Mouse (Mus musculus) mesoderm, embryonic 11.5 days (tissue): Measurements from ENCODE around the gene Unc13b.
"Not testable (repeated sequence)": the region's sequence is repeated elsewhere in the genome, so short reads cannot be mapped to it uniquely, and the experiment has no call there.

Experiments
- DNase-seq: peaks from one replicate; pipeline ENCODE4 v3.0.0-alpha.2; 2012; ENCODE audit warnings: low read depth, low spot score

Gene Unc13b

GRCm38 (mm10) chr4:43089950-43090349 lies 31.2 kb downstream of the Unc13b start:
- DNase-seq, result no peak

- DNase-seq, result no peak
These were observed 32.4 kb downstream of the Unc13b start for GRCm38 (mm10) chr4:43091183-43091582.

- DNase-seq, result no peak
These were observed 54.7 kb downstream of the Unc13b start for GRCm38 (mm10) chr4:43113491-43113890.

DNA sequence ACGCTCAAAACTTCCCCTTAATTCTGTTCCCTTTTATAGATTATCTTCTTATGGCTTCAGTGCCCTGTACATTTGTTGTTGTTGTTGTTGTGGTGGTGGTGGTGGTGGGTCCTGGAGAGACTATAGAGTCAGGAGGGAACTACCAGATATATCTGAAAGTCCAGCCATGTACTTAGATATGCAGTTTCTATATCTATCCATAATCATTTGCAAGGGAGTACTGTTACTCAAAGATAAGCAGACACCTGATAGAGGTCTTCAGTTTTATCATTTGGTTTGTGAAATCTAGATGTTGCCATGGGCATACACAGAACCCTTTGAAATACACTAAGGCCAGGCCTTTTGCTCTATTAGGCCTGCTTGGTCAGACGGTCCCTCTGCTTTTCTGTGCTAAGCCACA lies 55.8 kb downstream of the Unc13b start:
- no peak for DNase-seq

DNA sequence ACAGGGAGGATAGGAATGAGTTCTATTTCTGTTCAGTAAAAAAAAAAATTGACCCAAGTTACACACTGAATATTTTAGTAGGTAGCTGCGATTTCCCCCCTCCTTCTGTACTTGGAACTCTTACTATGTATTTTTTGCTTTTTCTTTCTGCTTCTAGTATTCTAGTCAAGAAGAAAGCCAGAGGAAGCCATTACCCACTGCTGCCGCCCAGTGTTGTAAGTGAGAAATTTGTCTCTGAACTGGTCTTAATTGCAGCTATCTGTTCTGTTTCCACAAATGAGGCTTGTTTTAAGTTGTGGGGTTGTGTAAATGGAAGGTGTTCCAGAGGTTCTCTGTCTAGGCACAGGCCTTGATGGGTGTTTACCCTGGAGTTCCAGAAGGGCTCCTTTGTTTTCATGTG lies 56.2 kb downstream of the Unc13b start:
- DNase-seq, result peak; percentile 15

GRCm38 (mm10) chr4:43116249-43116648 lies 57.5 kb downstream of the Unc13b start:
- DNase-seq, result no peak

- no peak for DNase-seq
These were observed 71.0 kb downstream of the Unc13b start for GRCm38 (mm10) chr4:43129750-43130149.

DNA sequence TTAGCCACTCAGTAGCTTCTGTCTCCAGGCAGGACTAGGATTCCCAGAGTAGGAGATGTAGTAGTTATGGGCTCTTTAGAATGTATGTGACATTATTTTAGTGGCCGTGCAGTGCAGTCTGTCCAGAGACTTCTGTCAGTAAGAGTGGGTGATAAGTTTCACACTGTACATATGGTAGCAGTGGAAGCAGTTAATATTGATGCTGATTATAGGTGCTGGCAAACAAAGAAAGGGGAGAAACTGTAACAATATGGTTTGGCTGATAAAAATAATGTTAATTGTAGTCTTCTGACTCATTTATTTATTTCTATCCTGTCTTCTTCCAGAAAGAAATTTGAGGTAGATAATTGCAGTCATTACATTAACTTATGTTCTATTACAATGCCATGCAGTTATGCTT lies 83.9 kb downstream of the Unc13b start:
- no peak for DNase-seq

GRCm38 (mm10) chr4:43152413-43152812 lies 93.7 kb downstream of the Unc13b start:
- DNase-seq, result not testable (repeated sequence)

DNA sequence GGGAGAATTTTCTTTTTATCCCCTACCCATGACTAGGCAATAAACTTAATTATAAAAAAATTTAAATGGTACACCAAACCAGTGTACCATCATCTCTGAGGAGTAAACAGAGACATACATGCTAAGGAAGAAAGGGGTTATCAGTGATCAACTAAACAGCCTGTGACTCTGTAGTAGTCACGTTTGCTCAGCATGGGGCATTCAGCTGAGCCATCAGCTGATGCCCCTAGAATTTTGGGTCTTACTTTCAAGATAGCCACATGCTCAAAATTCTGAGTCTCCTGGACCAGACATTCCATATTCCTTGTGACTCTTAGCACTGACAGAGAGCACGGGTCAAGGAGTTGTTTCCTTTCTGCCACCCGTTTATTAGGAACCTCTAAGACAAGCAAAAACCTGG lies 101.3 kb downstream of the Unc13b start:
- DNase-seq, result no peak

- no peak for DNase-seq
These were observed 102.4 kb downstream of the Unc13b start for GRCm38 (mm10) chr4:43161124-43161657.

GRCm38 (mm10) chr4:43163205-43163604 lies 104.5 kb downstream of the Unc13b start:
- no peak for DNase-seq

DNA sequence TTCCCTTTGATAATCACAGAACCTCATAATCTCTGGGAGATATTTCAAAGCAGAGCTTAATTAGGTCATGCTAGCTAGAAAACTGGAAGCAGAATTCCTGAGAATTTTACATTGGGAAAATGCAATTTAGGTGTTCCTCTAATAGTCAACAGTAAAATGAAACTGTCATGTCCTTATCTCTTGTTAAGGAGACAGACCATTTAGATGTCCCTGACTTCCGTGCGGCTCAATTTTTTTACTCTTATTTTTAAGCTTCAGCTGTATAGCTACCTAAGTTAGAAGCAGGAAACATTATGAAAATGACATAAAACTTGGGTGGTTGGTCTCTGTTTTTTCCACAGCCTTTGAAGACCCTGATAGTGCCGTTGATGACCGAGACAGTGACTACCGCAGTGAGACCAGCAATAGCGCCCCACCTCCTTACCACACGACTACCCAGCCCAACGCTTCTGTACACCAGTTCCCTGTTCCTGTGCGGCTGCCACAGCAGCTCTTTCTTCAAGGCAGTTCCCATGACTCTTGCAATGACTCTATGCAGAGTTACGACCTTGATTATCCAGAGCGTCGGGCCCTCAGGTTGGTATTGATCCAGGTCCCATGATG lies 106.8 kb downstream of the Unc13b start:
- no peak for DNase-seq

DNA sequence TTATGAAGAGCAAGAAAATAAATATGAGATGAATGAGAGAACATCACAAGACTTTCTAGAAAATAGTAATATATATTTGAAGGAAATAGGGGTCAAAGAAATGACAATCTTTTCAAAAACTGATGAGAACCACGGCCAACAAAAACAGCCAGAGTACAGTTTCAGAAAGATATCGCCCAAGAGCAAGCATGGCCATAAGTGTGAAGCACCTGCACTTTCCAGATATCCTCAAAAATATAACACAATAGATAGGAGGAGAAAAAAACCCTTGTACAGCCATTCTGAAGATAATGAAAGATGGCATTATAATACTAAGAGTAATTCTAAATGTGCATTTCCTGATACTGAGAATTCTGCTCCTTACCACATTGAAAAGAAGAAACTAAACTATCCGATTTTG lies 111.3 kb downstream of the Unc13b start:
- no peak for DNase-seq

- DNase-seq, result no peak
These were observed 118.4 kb downstream of the Unc13b start for GRCm38 (mm10) chr4:43177126-43177525.

- no peak for DNase-seq
These were observed 123.9 kb downstream of the Unc13b start for GRCm38 (mm10) chr4:43182474-43183168.

DNA sequence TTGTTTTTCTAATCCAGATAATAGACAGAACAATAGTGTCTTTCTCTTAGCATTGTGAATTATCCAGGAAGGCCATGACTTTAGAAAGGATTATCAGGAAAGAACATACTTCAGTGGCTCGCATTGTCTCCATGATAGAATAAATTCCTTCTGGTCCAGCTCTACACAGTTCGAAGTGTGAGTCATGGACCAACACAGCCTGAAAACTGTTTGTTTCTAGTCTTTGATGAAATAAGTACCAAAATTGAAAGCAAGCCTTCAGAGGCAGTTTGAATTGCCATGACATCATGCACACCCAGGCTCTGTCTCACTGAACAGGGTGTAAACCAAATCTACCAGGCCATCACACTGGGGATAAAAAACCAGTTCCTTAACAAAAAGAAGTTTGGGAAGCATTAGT lies 128.7 kb downstream of the Unc13b start:
- DNase-seq, result no peak

DNA sequence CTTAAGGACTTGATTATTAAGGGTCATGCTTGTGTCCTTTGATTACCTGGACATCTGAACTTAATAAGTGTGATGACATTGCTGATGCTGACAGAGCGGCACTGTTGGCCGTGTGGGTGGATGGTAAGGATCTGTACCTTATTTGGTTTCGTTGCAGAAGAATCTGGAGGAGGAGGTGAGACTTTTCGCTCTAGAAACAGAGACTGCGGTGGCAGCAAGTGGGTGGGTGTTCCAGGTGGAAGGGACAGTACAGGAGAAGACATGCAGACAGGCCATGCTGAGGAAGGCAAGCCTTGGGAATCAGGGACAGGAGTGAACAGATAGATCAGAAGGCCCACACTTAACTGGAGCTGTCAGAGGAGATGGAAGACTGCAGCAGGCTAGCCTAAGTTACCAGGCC lies 130.6 kb downstream of the Unc13b start:
- no peak for DNase-seq

- no peak for DNase-seq
These were observed 146.2 kb downstream of the Unc13b start for GRCm38 (mm10) chr4:43204946-43205345.

DNA sequence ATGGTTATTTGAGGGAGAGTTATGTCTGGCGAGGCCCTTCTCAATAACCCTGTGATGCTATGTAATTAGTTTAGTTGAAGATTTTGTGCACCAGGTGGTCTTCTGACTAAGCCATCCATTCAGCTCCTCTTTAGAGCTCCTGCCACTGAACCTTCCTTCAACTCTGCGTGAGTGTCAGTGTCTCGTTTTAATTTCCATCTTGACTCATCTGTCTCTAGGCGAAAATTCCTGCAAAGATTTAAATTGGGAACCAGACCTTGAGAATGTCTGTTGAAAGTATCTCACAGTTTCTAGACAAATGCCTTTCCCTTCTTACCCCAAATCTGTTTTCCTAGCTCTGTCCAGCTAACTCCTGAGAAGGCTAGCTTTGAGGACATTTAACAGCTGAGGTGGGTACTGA lies 146.8 kb downstream of the Unc13b start:
- DNase-seq, result no peak

GRCm38 (mm10) chr4:43206989-43207388 lies 148.2 kb downstream of the Unc13b start:
- DNase-seq, result no peak

- DNase-seq, result peak; percentile 59
These were observed 150.4 kb downstream of the Unc13b start for GRCm38 (mm10) chr4:43209081-43209579.

GRCm38 (mm10) chr4:43209673-43210072 lies 150.9 kb downstream of the Unc13b start:
- peak; percentile 18 for DNase-seq
